Mouse (Mus musculus) myocyte (in vitro differentiated cells): ENCODE results near the gene Proz.

Source experiments
- CEBPB ChIP-seq: IDR thresholded peaks from 2 replicates; pipeline ENCODE4 v1.6.1; 2011; ENCODE audit warnings: mild to moderate bottlenecking, moderate library complexity; ENCODE audit not compliant: poor library complexity, insufficient read depth, severe bottlenecking
- E2F4 ChIP-seq: IDR thresholded peaks from one replicate; pipeline ENCODE4 v1.6.1; 2011; ENCODE audit warnings: mild to moderate bottlenecking, control low read depth, moderate library complexity; ENCODE audit not compliant: insufficient read depth
- MAX ChIP-seq: IDR thresholded peaks from one replicate; pipeline ENCODE4 v1.6.1; 2011; ENCODE audit warnings: low read depth, mild to moderate bottlenecking, control low read depth
- MYOG ChIP-seq, 3 experiments: IDR thresholded peaks; one replicate each; pipeline ENCODE4 v1.6.1; 2011; ENCODE audit warnings: control low read depth in 2 of 3, low read depth in 2 of 3, mild to moderate bottlenecking in 2 of 3; ENCODE audit not compliant: insufficient read length in 2 of 3, control insufficient read depth in 1 of 3, insufficient read depth in 1 of 3
- POLR2A ChIP-seq: IDR thresholded peaks from one replicate; pipeline ENCODE4 v1.6.1; 2011; ENCODE audit warnings: low read depth, mild to moderate bottlenecking, control low read depth, moderate library complexity; ENCODE audit not compliant: insufficient read length
- TCF3 ChIP-seq: IDR thresholded peaks from one replicate; pipeline ENCODE4 v1.6.1; 2011; ENCODE audit warnings: low read depth, control low read depth; ENCODE audit not compliant: insufficient read length
- USF1 ChIP-seq: IDR thresholded peaks from one replicate; pipeline ENCODE4 v1.6.1; 2011; ENCODE audit warnings: low read depth, mild to moderate bottlenecking, control low read depth, moderate library complexity

GRCm38 (mm10) chr8:13108967-13109366 lies 48.3 kb downstream of the Proz start:
- TF ChIP-seq POLR2A (no peak), USF1 (no peak), E2F4 (no peak), MAX (no peak), CEBPB (no peak), MYOG (IDR thresholded peaks at IDR 0.05; ENCODE audit: control insufficient read depth in 1 of 3, insufficient read depth in 1 of 3, insufficient read length in 2 of 3, low read depth in 2 of 3) (no peak), TCF3 (no peak)
